Mouse (Mus musculus) cerebellum, adult 11-12 months (tissue): ENCODE measurements around the gene Bicc1.

Experiments
- DNase-seq: peaks from one replicate; pipeline ENCODE4 v3.0.0; 2022

Gene Bicc1

GRCm38 (mm10) chr10:71159676-71160235 is at the start of gene Bicc1:
Gene Bicc1, minus strand, starts transcription at chr10:71159700.
- DNase-seq, result no peak

DNA sequence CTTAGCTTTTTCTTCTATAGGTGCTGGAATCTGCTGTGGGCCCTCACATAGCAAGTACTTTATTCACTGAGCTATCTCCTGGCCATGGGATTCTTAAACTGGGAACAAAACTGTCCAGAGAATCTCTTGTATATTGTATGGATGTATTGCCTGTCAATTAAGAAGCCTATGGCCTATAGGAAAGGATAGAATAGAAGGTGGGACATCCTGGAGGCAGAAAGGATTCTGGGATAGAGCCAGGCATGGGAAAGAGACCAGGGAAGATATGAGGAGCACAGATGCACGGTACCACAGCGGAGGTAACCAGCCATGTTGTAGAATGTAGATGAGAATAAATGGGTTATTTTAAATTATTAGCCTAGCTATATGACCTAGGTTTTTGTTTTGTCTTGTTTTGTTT is 42.0 kb upstream of the Bicc1 start:
- no peak for DNase-seq

- no peak for DNase-seq
These were observed 41.5 kb upstream of the Bicc1 start for GRCm38 (mm10) chr10:71200964-71201363.

DNA sequence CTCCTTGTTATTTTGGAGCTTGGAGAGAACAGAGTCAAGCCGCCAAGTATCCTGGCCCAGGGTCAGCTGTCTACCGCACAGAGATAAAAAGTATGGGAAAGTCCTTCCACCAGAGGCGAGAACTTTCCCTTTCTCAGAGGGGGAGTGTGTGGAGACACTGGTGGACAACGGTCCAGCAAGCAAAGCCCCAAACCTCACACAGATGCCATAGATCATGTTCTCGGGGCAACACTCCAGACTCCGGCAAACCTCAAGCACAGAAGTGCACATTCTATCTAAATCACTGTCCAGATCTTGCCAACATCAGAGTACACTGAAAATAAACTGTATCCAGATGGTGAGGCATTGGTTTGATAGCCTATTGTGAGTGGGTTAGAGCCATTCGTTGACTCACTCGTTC is 39.2 kb upstream of the Bicc1 start:
- DNase-seq, result no peak

DNA sequence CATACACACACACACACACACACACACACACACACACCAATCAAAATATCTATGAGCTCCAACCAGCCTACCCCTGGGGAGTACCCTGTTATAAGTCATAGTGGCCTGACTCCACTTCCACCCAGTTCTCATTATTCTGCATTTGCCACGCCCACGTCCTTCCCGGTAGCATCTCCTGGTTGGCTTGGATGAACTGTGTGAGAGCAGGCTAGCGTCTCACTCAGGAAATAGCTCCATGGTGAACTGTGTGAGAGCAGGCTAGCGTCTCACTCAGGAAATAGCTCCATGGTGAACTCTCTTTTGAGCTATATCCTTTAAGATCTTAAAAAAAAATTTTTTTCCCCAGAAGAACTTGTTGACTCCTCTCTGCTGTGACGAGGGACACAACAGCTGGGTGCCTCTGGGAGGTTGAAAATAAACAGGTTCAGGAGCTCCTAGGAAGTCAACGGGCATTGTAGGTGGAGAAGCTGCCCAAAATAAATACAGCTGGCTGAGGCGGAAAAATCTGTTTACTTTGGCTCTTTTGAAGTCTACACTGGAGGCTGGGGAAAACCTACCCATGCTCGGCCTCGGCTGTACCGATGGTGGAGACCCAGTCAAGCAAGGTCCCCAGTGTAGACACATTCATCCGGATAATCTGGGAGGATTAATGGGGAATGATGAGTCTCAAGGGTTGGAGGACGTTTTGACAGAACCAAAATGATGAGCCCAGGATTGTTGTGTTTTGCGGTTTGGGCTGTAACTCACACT is 37.7 kb upstream of the Bicc1 start:
- no peak for DNase-seq

GRCm38 (mm10) chr10:71195501-71195900 is 36.0 kb upstream of the Bicc1 start:
- no peak for DNase-seq

GRCm38 (mm10) chr10:71194713-71195112 is 35.2 kb upstream of the Bicc1 start:
- no peak for DNase-seq

DNA sequence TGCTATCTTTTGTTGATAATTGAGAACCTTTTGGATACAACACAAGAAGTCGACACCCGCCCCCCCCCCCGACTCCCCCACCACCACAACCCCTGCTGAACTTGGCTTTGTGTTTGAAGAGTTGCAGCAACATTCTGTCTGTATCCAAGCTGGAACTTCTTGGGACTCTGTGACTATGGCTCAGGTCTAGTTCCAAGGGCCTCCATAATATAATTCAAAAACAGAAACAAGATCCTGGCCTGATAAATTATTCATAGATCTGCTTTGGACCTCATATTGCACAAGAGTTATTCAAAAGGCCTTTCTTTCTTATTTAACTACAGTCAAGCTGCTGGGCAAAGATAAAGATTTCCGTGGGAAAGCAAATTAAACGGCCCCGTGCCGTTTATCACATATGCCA is 33.8 kb upstream of the Bicc1 start:
- no peak for DNase-seq

DNA sequence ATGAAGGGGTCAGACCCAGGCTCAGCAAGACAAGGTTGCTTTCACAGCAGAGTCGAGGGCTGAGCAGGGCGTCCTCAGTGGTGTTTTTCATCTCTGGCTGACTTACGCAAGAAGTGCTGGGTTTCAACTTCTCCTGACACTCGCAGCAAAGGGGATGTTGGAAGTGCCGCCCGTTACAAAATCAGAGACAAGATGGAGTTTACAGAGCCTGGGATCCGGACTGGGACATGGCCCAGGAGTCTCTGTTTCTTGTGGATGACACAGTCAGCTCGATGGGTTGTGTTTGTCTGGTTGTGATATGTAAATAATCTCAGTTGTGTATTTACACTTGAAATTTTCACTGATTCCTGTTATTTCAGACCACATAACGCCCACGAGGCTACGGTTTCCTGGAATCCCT is 33.4 kb upstream of the Bicc1 start:
- DNase-seq, result no peak

- no peak for DNase-seq
These were observed 29.2 kb upstream of the Bicc1 start for GRCm38 (mm10) chr10:71188681-71189080.

- no peak for DNase-seq
These were observed 25.6 kb upstream of the Bicc1 start for GRCm38 (mm10) chr10:71185059-71185458.

DNA sequence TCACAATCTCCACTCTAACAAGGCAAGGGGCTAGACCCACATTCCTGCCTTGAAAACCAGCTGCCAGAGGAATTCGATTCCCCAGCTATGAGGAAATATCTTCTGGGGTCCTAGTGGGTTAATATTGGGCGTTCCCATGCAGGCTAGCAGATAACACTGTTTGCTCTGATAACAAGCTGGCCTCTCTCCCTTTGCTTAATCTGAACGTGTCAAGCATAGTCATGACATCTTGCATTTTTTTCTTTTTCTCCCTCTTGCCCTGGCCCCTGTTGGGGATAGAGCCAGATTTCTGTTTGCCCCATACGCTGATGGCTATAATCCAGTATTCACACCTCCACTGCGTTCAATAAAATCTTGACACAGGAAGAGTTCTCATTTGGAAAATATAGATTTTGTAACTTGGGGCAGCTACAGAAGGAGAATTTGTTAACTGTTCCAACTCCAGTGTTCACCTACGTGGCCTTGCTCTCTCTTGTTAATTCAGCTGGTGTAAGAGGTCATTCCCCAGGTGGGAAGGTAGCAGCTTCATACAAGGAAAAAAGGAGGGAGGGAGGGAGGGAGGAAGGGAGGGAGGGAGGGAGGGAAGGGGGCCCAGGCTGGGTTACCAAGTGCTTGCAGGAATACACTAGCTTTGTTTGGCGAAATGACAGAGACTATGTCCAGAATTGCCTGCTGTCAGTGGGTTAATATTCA is 24.0 kb upstream of the Bicc1 start:
- DNase-seq, result no peak

GRCm38 (mm10) chr10:71181931-71182330 is 22.4 kb upstream of the Bicc1 start:
- DNase-seq, result no peak

- DNase-seq, result no peak
These were observed 21.6 kb upstream of the Bicc1 start for GRCm38 (mm10) chr10:71181091-71181490.

- no peak for DNase-seq
These were observed 20.6 kb upstream of the Bicc1 start for GRCm38 (mm10) chr10:71180057-71180456.

DNA sequence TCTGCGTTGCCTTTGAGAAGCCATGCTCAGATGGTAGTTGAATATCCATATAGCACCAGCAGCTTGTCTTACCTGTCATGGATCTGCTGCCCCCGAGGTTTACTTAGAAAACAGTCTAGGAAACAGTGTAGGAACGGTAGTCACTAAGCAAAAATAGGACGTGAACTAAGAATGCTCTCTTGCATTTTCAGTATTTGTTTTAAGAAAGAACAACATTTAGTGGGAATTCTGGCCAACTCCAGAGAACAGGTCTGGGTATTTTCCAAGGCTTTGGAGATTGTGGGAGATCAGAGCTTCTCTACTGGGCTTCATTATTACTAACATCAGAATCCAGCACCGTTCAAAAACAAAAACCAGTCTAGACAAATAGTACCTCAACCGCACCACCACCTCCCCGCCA is 17.7 kb upstream of the Bicc1 start:
- no peak for DNase-seq

GRCm38 (mm10) chr10:71176341-71176740 is 16.8 kb upstream of the Bicc1 start:
- DNase-seq, result no peak

DNA sequence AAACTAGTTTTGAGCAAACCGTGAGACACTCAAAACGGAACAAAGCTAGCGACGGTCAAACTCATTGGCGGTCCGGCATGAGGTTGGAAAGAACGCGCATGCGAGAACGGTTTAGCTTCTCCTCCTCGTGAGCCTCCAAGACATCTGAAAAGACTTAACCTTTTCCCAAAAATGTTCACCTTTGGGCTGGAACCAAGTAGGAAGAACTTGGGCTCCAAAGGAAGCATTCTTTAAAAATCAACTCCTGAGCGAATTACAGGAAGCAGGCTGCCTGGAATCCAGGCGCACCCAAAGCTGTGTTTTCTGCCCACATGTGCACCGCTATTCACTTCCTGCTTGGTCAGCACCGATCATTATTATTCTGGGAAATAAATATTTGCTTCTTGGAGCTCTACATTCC is 15.8 kb upstream of the Bicc1 start:
- no peak for DNase-seq

- DNase-seq, result no peak
These were observed 11.9 kb upstream of the Bicc1 start for GRCm38 (mm10) chr10:71171414-71171813.

- no peak for DNase-seq
These were observed 11.3 kb upstream of the Bicc1 start for GRCm38 (mm10) chr10:71170771-71171170.

DNA sequence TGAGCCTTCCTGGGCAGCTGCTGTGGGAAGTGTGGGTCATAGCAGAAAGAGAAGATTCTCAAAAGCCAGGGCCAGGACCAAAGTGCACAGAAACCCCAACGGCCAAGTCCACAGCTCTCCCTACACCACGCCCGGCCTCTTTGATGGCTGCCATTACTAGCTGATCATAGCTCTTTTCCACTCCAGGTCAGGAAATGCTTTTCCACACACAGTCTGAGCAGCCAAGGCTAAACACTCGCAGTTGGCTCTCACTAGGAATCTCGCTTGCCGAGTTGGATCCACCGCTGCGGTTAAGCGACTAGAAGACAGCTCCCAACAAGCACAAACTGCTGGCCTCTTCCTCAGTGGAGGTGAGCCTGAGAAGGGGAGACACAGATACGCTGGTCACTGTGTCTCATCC is 10.3 kb upstream of the Bicc1 start:
- no peak for DNase-seq

DNA sequence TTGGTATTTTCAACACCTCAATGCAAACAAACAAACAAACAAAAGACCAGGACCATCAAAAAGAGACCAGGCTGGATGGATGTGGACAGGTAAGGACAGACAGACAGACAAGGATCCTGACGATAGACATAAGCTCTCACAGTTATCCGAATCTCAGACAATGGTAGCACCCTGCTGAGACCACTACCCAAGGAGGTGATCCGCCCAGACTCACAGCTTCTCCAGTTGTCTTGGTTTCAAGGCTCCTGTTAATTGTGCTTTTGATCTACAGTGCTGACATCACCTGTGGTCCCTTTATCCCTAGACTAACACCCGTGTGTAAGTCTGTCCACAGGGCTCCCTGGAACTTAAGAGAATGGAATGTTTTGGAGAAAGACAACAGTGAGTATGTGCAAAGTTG is 9.7 kb upstream of the Bicc1 start:
- DNase-seq, result no peak

DNA sequence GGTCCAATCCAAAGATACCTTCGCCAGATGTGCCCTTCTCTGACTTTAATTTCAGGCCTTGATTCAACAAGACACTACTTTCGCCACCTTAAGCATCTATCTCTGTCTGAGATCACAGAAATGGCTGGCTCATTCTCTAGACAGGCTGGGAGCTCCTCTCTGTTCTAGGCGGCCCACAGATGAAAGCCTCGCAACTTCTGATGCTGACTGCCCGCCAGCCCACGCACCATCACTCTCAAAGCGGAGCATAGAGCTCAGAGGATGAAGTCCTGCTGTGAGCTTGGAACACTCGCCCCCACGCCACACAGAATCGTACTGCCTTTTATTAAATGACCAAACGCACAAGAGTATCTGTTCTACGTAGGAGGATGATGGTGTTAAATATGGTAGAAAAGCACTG is 949 bp upstream of the Bicc1 start:
- DNase-seq, result no peak

- no peak for DNase-seq
These were observed 392 bp downstream of the Bicc1 start for GRCm38 (mm10) chr10:71158940-71159675.
